Mouse (Mus musculus): ENCODE measurements at regions not wholly inside any gene's neighbourhood (a gene's known extent, or its start where the extent isn't known, plus 50 kb on each side); places are given as distances from the start of the nearest gene placed in this dataset.

- TF ChIP-seq CTCF (IDR thresholded peaks at IDR 0.05; ENCODE audit: low read depth, low read length) (no peak), POLR2A (IDR thresholded peaks at IDR 0.05; ENCODE audit: borderline replicate concordance, low read depth, low read length) (no peak)
Observed at GRCm38 (mm10) chr4:33855112-33855511, 69.3 kb upstream of the Cnr1 start.

Measured in bone marrow macrophage, adult 2 months (primary cell).